Mouse (Mus musculus) hindbrain, embryonic 14.5 days (tissue): ENCODE results near the gene Ccdc8. TPM values are rescaled to one million over a fixed set of nuclear protein-coding genes. Genes with fewer than 3 reads are reported as not detected.

Source experiments
- ATAC-seq: fragments of 200-750 bp; cut with Nextera tagmentation; 2 replicates; pipeline ENCODE4 v1.8.0; 2017; ENCODE audit warnings: moderate number of reproducible peaks, mild to moderate bottlenecking, moderate TSS enrichment, moderate library complexity; ENCODE audit not compliant: low FRiP score
- DNase-seq: peaks from one replicate; pipeline ENCODE4 v3.0.0-alpha.2; 2015; ENCODE audit warnings: low spot score
- H3K27ac ChIP-seq: fragments of 300-500 bp; sonication (generic); 2 replicates; pipeline ENCODE4 v1.5.1; 2014; ENCODE audit warnings: mild to moderate bottlenecking, moderate library complexity
- H3K27me3 ChIP-seq: fragments of 300-500 bp; sonication (generic); 2 replicates; pipeline ENCODE4 v1.6.1; 2014; ENCODE audit warnings: mild to moderate bottlenecking, low read length, mixed read lengths; ENCODE audit not compliant: control insufficient read depth, insufficient read depth
- H3K36me3 ChIP-seq: fragments of 300-500 bp; sonication (generic); replicated peaks from 2 replicates; pipeline ENCODE4 v1.6.1; 2014; ENCODE audit not compliant: control insufficient read depth, insufficient read depth
- H3K4me1 ChIP-seq: fragments of 300-500 bp; sonication (generic); replicated peaks from 2 replicates; pipeline ENCODE4 v1.6.1; 2014; ENCODE audit warnings: antibody characterized with exemption, low read length, mixed read lengths; ENCODE audit not compliant: control insufficient read depth, insufficient read depth
- H3K4me2 ChIP-seq: fragments of 300-500 bp; sonication (generic); replicated peaks from 2 replicates; pipeline ENCODE4 v1.6.1; 2014; ENCODE audit warnings: mild to moderate bottlenecking, moderate library complexity
- H3K4me3 ChIP-seq: fragments of 300-500 bp; sonication (generic); replicated peaks from 2 replicates; pipeline ENCODE4 v1.5.1; 2014; ENCODE audit warnings: mild to moderate bottlenecking, low read length
- H3K9ac ChIP-seq: fragments of 300-500 bp; sonication (generic); 2 replicates; pipeline ENCODE4 v1.6.1; 2014
- H3K9me3 ChIP-seq: fragments of 300-500 bp; sonication (generic); 2 replicates; pipeline ENCODE4 v1.6.1; 2016; ENCODE audit warnings: low read length; ENCODE audit not compliant: control insufficient read depth
- WGBS: fragments of 180-500 bp; shearing (Covaris S2); extraction: QIAGEN DNeasy Blood & Tissue Kit; methylation state at CpG from one replicate; pipeline ENCODE4 v1.1.7; 2014; 5-methylcytosine and 5-hydroxymethylcytosine counted together
- polyA plus RNA-seq: library from polyadenylated mRNA; unstranded; fragments of >200 nt; fragmentation: Nextera tagmentation; extraction: Ambion mirVana; gene quantifications from 2 replicates; pipeline ENCODE4 v1.2.1, GENCODE M21; 2014

The Ccdc8 gene
- polyA plus RNA-seq, 1 experiment from 2014 or later, result 5.4 TPM

DNA sequence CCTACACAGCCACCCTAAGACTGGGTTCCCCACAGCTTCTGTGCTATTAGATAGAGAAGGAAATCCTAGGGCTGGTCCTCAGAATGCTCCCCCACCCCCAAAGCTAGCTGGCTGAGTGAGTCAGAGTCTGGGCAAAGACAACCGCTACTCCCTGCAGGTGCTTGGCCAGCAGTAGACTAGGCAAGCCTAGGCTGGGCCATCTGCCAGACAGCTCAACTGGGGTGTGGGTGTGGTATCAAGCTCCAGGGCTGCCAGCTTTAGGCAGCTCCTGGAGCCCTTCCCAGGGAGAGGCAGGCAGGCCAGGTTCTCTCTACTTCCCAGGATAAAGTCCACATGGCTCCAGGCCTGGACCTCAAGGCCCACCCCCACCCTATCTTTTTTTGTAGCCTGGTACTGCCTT is 24.5 kb downstream of the Ccdc8 start:
- DNase-seq (peak; percentile 68), ATAC-seq (peak; percentile 77)
- H3K36me3 ChIP-seq, result peaks cover 77% of the 10 kb centered on the region
- no peak overlapping the region for H3K4me3 ChIP-seq
- H3K27ac ChIP-seq, result no peak overlapping the region
- WGBS, result 65% methylated on average over 1 of the region's 1 CpGs
- no peaks in the 10 kb centered on the region for H3K9me3 ChIP-seq
- no peak overlapping the region for H3K4me2 ChIP-seq
- H3K4me1 ChIP-seq, result 0 out of 2 replicates have a peak, but pooled peaks cover 4% of the 10 kb centered on the region
- H3K27me3 ChIP-seq, result no peaks in the 10 kb centered on the region
- H3K9ac ChIP-seq, result no peak overlapping the region

GRCm38 (mm10) chr7:17017921-17018320 is 25.4 kb downstream of the Ccdc8 start:
- WGBS, result 93% methylated on average over 2 of the region's 2 CpGs
- Histone ChIP-seq H3K36me3 (peaks cover 77% of the 10 kb centered on the region), H3K9ac (no peak overlapping the region), H3K4me1 (0 out of 2 replicates have a peak, but pooled peaks cover 4% of the 10 kb centered on the region), H3K27me3 (no peaks in the 10 kb centered on the region), H3K9me3 (no peaks in the 10 kb centered on the region), H3K4me2 (no peak overlapping the region), H3K4me3 (no peak overlapping the region), H3K27ac (no peak overlapping the region)
- DNase-seq, result no peak
- ATAC-seq, result no peak

- H3K9ac ChIP-seq, result no peak overlapping the region
- H3K4me2 ChIP-seq, result no peak overlapping the region
- H3K4me1 ChIP-seq, result 0 out of 2 replicates have a peak, but pooled peaks cover 4% of the 10 kb centered on the region
- no peak overlapping the region for H3K27ac ChIP-seq
- ATAC-seq (no peak), DNase-seq (no peak)
- no peaks in the 10 kb centered on the region for H3K27me3 ChIP-seq
- H3K4me3 ChIP-seq, result no peak overlapping the region
- H3K9me3 ChIP-seq, result no peaks in the 10 kb centered on the region
- peaks cover 68% of the 10 kb centered on the region for H3K36me3 ChIP-seq
- 90% methylated on average over 7 of the region's 7 CpGs for WGBS
Observed at GRCm38 (mm10) chr7:17019426-17020166, 27.1 kb downstream of the Ccdc8 start.

- DNase-seq (no peak), ATAC-seq (no peak)
- H3K36me3 ChIP-seq, result peaks cover 51% of the 10 kb centered on the region
- H3K4me2 ChIP-seq, result no peak overlapping the region
- H3K27ac ChIP-seq, result no peak overlapping the region
- H3K9ac ChIP-seq, result no peak overlapping the region
- peaks cover 20% of the 10 kb centered on the region for H3K4me1 ChIP-seq
- H3K27me3 ChIP-seq, result no peaks in the 10 kb centered on the region
- no peaks in the 10 kb centered on the region for H3K9me3 ChIP-seq
- H3K4me3 ChIP-seq, result no peak overlapping the region
- 95% methylated on average over 15 of the region's 15 CpGs for WGBS
Observed at GRCm38 (mm10) chr7:17022176-17022575, 29.7 kb downstream of the Ccdc8 start.

GRCm38 (mm10) chr7:17023701-17024100 is 31.2 kb downstream of the Ccdc8 start:
- Histone ChIP-seq H3K4me1 (peaks cover 16% of the 10 kb centered on the region), H3K9me3 (no peaks in the 10 kb centered on the region), H3K27me3 (no peaks in the 10 kb centered on the region), H3K9ac (no peak overlapping the region), H3K4me2 (no peak overlapping the region), H3K27ac (no peak overlapping the region), H3K36me3 (peaks cover 44% of the 10 kb centered on the region), H3K4me3 (no peak overlapping the region)
- 86% methylated on average over 4 of the region's 4 CpGs for WGBS
- ATAC-seq (no peak), DNase-seq (no peak)

DNA sequence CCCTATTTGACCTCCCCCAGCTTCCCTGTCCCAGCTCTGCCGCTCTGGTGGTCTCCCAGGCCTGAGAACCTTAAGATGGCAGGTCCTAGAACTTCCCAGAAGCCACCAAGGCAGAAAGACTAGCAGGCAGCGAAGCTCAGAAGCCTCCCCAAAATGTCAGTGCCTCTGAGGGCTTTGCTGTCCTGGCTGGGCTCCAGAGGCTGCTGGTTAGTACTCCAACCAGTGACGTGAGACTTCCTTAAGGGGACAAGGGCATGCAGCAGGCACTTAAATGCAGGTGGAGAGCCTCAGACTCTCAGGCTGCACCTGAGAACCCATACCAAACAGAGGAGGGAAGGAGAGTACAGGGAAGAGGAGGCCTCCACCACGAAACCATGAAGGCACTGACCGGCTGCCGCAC is 31.6 kb downstream of the Ccdc8 start:
- Histone ChIP-seq H3K27ac (no peak overlapping the region), H3K27me3 (no peaks in the 10 kb centered on the region), H3K4me3 (no peak overlapping the region), H3K4me1 (peaks cover 16% of the 10 kb centered on the region), H3K4me2 (no peak overlapping the region), H3K9me3 (no peaks in the 10 kb centered on the region), H3K36me3 (peaks cover 44% of the 10 kb centered on the region), H3K9ac (no peak overlapping the region)
- no peak for ATAC-seq
- DNase-seq, result no peak
- 85% methylated on average over 6 of the region's 6 CpGs for WGBS

GRCm38 (mm10) chr7:17024814-17025504 is 32.5 kb downstream of the Ccdc8 start:
- Histone ChIP-seq H3K9ac (0 out of 2 replicates have a peak overlapping the region, but pooled peaks have one; percentile 14), H3K4me1 (peaks cover 16% of the 10 kb centered on the region), H3K36me3 (peaks cover 36% of the 10 kb centered on the region), H3K4me3 (no peak overlapping the region), H3K27me3 (no peaks in the 10 kb centered on the region), H3K27ac (no peak overlapping the region), H3K4me2 (no peak overlapping the region), H3K9me3 (no peaks in the 10 kb centered on the region)
- DNase-seq (no peak), ATAC-seq (no peak)
- WGBS, result 85% methylated on average over 10 of the region's 10 CpGs

DNA sequence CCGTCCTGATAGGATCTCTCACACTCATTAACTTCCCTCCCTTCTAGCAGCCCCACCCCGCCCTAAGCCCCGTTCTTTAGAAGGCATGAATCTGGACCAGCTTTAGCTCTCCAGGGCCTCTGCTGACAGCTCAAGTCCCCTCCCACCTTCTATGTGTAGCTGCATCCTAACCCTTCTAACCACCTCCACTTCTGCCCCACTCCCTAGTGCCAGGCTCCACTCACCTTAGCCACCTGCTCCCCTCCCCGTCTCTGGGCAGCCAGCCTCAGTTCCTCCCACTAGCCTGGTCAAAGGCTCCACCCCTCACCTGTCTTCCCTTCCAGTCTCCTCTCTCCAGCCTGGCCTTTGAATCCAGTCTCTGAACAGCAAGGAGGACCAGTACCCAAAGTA is 33.0 kb downstream of the Ccdc8 start:
- 0 out of 2 replicates have a peak overlapping the region, but pooled peaks have one; percentile 14 for H3K9ac ChIP-seq
- H3K27me3 ChIP-seq, result no peaks in the 10 kb centered on the region
- DNase-seq (no peak), ATAC-seq (no peak)
- peaks cover 16% of the 10 kb centered on the region for H3K4me1 ChIP-seq
- no peaks in the 10 kb centered on the region for H3K9me3 ChIP-seq
- no peak overlapping the region for H3K4me2 ChIP-seq
- no peak overlapping the region for H3K4me3 ChIP-seq
- H3K27ac ChIP-seq, result no peak overlapping the region
- peaks cover 31% of the 10 kb centered on the region for H3K36me3 ChIP-seq
- 89% methylated on average over 4 of the region's 4 CpGs for WGBS

- 82% methylated on average over 9 of the region's 9 CpGs for WGBS
- Histone ChIP-seq H3K9ac (peak overlapping the region; percentile 85), H3K9me3 (no peaks in the 10 kb centered on the region), H3K4me3 (peak overlapping the region; percentile 78), H3K27me3 (no peaks in the 10 kb centered on the region), H3K36me3 (peaks cover 26% of the 10 kb centered on the region), H3K4me1 (peaks cover 16% of the 10 kb centered on the region), H3K4me2 (peak overlapping the region; percentile 71), H3K27ac (no peak overlapping the region)
- DNase-seq (no peak), ATAC-seq (no peak)
Observed at GRCm38 (mm10) chr7:17025896-17026622, 33.6 kb downstream of the Ccdc8 start.
